Mouse (Mus musculus): Measurements from ENCODE around the gene Gfod1. TPM values are rescaled to one million over a fixed set of nuclear protein-coding genes. Genes with fewer than 3 reads are reported as not detected.

The Gfod1 gene
- total and polyA plus RNA-seq, 2 experiments from 2014 or later, result 2.4 to 22.4 TPM

DNA sequence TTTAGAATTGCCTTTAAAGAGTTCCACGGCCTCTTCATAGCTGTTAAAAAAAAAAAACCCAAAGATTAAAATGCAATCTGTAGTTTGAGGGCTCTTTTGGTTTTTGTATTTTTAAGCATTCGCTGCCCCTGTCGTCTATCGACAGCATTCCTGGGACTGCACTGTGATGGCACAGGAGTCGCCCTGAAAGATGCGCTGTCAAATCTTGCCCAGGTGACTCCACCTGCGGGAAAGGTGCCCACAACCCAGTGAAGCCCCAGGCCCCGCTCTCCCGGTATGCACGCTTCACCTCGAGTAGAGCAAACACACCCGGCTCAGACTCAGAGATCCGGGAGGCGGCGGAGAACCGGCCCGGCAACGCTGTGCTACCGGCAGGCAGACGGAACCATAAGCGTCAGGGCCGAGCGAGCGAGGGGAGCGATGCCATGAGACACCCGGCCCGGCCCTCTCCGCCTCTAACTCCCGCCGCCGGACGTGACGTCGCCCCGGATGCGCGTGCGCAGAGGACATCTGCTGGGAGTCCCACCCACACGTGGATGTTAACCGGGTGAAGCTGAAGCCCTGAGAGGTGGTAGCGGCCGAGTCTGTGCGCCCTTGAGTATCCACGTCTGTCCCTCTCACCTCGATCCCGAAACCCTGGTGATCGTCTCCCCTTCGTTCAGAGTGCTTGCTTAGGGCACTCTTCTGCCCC lies 132.8 kb downstream of the Gfod1 start, which contains the start of gene Tbc1d7:
Gene Tbc1d7, minus strand, starts transcription at position 482 of the 691 bp plus-strand sequence.
- DNase-seq (ENCODE audit: low spot score), result peak; percentile 98
- peak; percentile 92 for ATAC-seq (ENCODE audit: low FRiP score)
- no peaks in the 10 kb centered on the region for H3K36me3 ChIP-seq (ENCODE audit: insufficient read depth, low read length)
- H3K9me3 ChIP-seq (ENCODE audit: low read length), result no peaks in the 10 kb centered on the region
- H3K4me1 ChIP-seq (ENCODE audit: insufficient read depth, low read length), result peaks cover 2% of the 10 kb centered on the region; the same call in 1 of the 2 replicates
- peak within 1 kb of the TSS; percentile 82 for H3K27ac ChIP-seq (ENCODE audit: low read depth, low read length)
- H3K9ac ChIP-seq (replicated peaks; ENCODE audit: low read length, poor library complexity, severe bottlenecking), result peak within 1 kb of the TSS; percentile 77
- TF ChIP-seq CTCF (IDR thresholded peaks at IDR 0.05), result peak; percentile 35; the same call in 1 of the 2 replicates
- peak within 1 kb of the TSS; percentile 69 for H3K4me2 ChIP-seq (ENCODE audit: low read depth, low read length, poor library complexity, severe bottlenecking)
- peak within 1 kb of the TSS; percentile 51 for H3K4me3 ChIP-seq (ENCODE audit: low read depth, low read length)
- no peaks in the 10 kb centered on the region for H3K27me3 ChIP-seq (ENCODE audit: insufficient read depth, low read length)
- WGBS, result 1% methylated on average over 48 of the region's 48 CpGs

DNA sequence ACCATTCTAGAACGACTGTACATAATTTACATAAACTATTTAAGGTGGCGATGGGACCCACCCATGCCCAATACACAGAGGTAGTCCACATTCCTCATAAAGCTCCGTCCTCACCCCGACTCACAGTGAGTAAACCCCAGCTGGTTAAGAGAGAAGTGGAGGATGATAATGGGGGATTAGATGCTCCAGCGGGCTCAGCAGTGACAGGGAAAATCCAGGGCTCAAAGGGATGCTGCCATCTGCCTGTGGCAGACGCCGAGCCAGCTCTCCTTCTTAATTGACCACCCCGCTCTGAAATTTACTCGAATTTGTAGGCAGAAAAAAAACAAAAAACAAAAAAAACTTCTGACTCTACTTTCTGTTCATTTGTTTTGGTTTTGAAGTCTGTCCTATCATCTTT lies 136.3 kb downstream of the Gfod1 start:
- DNase-seq (ENCODE audit: low spot score), result peak; percentile 60
- no peak for ATAC-seq (ENCODE audit: low FRiP score)

GRCm38 (mm10) chr13:43159429-43159828 lies 144.5 kb downstream of the Gfod1 start:
- Histone ChIP-seq H3K4me3 (ENCODE audit: low read depth, low read length) (no peak overlapping the region), H3K9me3 (ENCODE audit: low read length) (no peaks in the 10 kb centered on the region), H3K4me1 (ENCODE audit: insufficient read depth, low read length) (no peaks in the 10 kb centered on the region), H3K9ac (replicated peaks; ENCODE audit: low read length, poor library complexity, severe bottlenecking) (no peak overlapping the region), H3K4me2 (ENCODE audit: low read depth, low read length, poor library complexity, severe bottlenecking) (no peak overlapping the region), H3K27ac (ENCODE audit: low read depth, low read length) (no peak overlapping the region), H3K27me3 (ENCODE audit: insufficient read depth, low read length) (no peaks in the 10 kb centered on the region), H3K36me3 (ENCODE audit: insufficient read depth, low read length) (peaks cover 24% of the 10 kb centered on the region)
- no peak for TF ChIP-seq CTCF (IDR thresholded peaks at IDR 0.05)
- 87% methylated on average over 3 of the region's 3 CpGs for WGBS
- DNase-seq (ENCODE audit: low spot score) (no peak), ATAC-seq (ENCODE audit: low FRiP score) (no peak)

More for the DNA sequence above, 136.3 kb downstream of the Gfod1 start:
- Histone ChIP-seq H3K4me3 (ENCODE audit: low read depth, low read length) (no peak overlapping the region), H3K36me3 (ENCODE audit: insufficient read depth, low read length) (peaks cover 18% of the 10 kb centered on the region; the same call in 1 of the 2 replicates), H3K9ac (replicated peaks; ENCODE audit: low read length, poor library complexity, severe bottlenecking) (no peak overlapping the region), H3K27ac (ENCODE audit: low read depth, low read length) (no peak overlapping the region), H3K27me3 (ENCODE audit: insufficient read depth, low read length) (no peaks in the 10 kb centered on the region), H3K4me1 (ENCODE audit: insufficient read depth, low read length) (peaks cover 2% of the 10 kb centered on the region; the same call in 1 of the 2 replicates), H3K9me3 (ENCODE audit: low read length) (no peaks in the 10 kb centered on the region), H3K4me2 (ENCODE audit: low read depth, low read length, poor library complexity, severe bottlenecking) (no peak overlapping the region)
- TF ChIP-seq CTCF (IDR thresholded peaks at IDR 0.05), result peak; percentile 44
- WGBS, result 48% methylated on average over 9 of the region's 9 CpGs

- ATAC-seq (ENCODE audit: low FRiP score) (no peak), DNase-seq (ENCODE audit: low spot score) (peak; percentile 49)
- 75% methylated on average over 5 of the region's 5 CpGs for WGBS
- no peak for TF ChIP-seq CTCF (IDR thresholded peaks at IDR 0.05)
- Histone ChIP-seq H3K9me3 (ENCODE audit: low read length) (no peaks in the 10 kb centered on the region), H3K4me1 (ENCODE audit: insufficient read depth, low read length) (no peaks in the 10 kb centered on the region), H3K36me3 (ENCODE audit: insufficient read depth, low read length) (peaks cover 21% of the 10 kb centered on the region), H3K4me3 (ENCODE audit: low read depth, low read length) (no peak overlapping the region), H3K27me3 (ENCODE audit: insufficient read depth, low read length) (no peaks in the 10 kb centered on the region), H3K9ac (replicated peaks; ENCODE audit: low read length, poor library complexity, severe bottlenecking) (no peak overlapping the region), H3K4me2 (ENCODE audit: low read depth, low read length, poor library complexity, severe bottlenecking) (no peak overlapping the region), H3K27ac (ENCODE audit: low read depth, low read length) (no peak overlapping the region)
Observed at GRCm38 (mm10) chr13:43158281-43158680, 145.7 kb downstream of the Gfod1 start.

GRCm38 (mm10) chr13:43157370-43157769 lies 146.6 kb downstream of the Gfod1 start:
- Histone ChIP-seq H3K4me2 (ENCODE audit: low read depth, low read length, poor library complexity, severe bottlenecking) (no peak overlapping the region), H3K27ac (ENCODE audit: low read depth, low read length) (no peak overlapping the region), H3K9ac (replicated peaks; ENCODE audit: low read length, poor library complexity, severe bottlenecking) (no peak overlapping the region), H3K9me3 (ENCODE audit: low read length) (no peaks in the 10 kb centered on the region), H3K36me3 (ENCODE audit: insufficient read depth, low read length) (peaks cover 19% of the 10 kb centered on the region), H3K27me3 (ENCODE audit: insufficient read depth, low read length) (no peaks in the 10 kb centered on the region), H3K4me1 (ENCODE audit: insufficient read depth, low read length) (no peaks in the 10 kb centered on the region), H3K4me3 (ENCODE audit: low read depth, low read length) (no peak overlapping the region)
- TF ChIP-seq CTCF (IDR thresholded peaks at IDR 0.05), result no peak
- no peak for DNase-seq (ENCODE audit: low spot score)
- no peak for ATAC-seq (ENCODE audit: low FRiP score)
- 39% methylated on average over 5 of the region's 5 CpGs for WGBS

DNA sequence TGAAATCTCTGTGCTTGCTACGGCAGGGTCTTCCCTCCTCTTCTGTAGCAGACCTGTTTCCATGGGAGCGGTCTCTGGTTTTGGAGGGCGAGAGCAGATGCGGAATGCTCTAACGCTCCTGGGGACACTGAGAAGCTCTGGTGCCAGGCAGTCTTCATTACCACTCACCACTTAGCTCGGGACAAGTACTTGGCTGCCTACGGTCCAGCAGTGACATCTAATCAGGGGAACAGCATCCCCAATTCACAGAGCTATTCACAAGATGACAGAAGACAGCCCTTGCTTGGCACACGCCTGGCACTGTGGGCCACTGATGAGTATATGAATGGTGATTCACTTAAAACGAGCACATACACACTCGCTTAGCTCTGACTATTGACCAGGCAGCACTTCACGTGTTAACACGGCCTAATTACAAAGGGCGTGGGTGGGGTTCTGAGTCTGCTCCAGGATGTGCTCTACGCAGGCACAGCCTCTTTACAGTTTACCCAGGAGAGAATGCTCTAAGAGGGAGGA lies 151.9 kb downstream of the Gfod1 start:
- H3K36me3 ChIP-seq (ENCODE audit: insufficient read depth, low read length), result peaks cover 28% of the 10 kb centered on the region
- H3K27me3 ChIP-seq (ENCODE audit: insufficient read depth, low read length), result no peaks in the 10 kb centered on the region
- no peak for TF ChIP-seq CTCF (IDR thresholded peaks at IDR 0.05)
- ATAC-seq (ENCODE audit: low FRiP score) (no peak), DNase-seq (ENCODE audit: low spot score) (no peak)
- no peaks in the 10 kb centered on the region for H3K9me3 ChIP-seq (ENCODE audit: low read length)
- H3K27ac ChIP-seq (ENCODE audit: low read depth, low read length), result no peak overlapping the region
- H3K4me2 ChIP-seq (ENCODE audit: low read depth, low read length, poor library complexity, severe bottlenecking), result no peak overlapping the region
- no peaks in the 10 kb centered on the region for H3K4me1 ChIP-seq (ENCODE audit: insufficient read depth, low read length)
- no peak overlapping the region for H3K9ac ChIP-seq (replicated peaks; ENCODE audit: low read length, poor library complexity, severe bottlenecking)
- WGBS, result 90% methylated on average over 14 of the region's 14 CpGs
- no peak overlapping the region for H3K4me3 ChIP-seq (ENCODE audit: low read depth, low read length)
